Mouse (Mus musculus): ENCODE data around the gene Szrd1. TPM values are rescaled to one million over a fixed set of nuclear protein-coding genes. Genes with fewer than 3 reads are reported as not detected.

Gene Szrd1
- total RNA-seq, 2 experiments from 2014 or later, result 29.0 to 33.3 TPM

DNA sequence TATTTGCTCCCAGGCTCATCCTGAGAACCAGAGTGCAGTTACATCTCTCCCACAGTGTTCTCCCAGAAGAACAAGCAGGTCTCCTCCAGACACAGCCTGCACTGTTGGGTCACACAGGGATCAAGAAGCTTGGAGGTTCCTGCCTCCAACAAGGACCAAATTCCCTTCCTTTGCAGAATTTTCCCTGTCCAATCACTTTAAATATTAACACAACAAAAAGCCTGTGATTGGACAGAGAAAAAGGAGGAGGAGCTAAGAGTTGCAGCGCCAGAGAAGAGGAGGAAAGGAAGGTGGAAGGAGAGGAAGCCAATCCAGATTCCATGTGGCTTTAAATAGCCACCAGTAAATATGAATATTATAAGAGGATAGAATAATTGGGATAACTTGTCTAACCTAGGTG is 16.5 kb downstream of the Szrd1 start:
- no peak for ATAC-seq (replicated peaks; ENCODE audit: low FRiP score, low TSS enrichment, poor library complexity, severe bottlenecking)

DNA sequence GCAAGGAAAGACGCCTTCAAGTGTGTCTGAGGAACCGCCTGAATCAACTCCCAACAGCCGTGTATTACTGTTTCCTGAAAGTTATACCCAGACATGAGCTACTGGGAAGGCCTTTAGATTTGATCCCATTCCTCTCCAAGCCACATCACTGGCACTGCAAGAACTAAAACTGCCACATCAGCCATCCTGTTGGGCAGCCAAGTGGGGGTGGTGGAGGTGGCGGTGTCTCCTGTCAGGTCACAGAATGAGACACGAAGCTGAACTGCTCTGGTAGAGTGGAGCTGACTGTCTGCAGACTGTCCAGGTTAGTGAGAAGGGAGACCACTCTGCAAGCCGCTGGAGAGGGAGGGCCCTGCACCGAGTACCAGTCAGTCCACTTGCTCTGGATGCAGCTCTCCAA is 16.9 kb downstream of the Szrd1 start:
- no peak for ATAC-seq (replicated peaks; ENCODE audit: low FRiP score, low TSS enrichment, poor library complexity, severe bottlenecking)

DNA sequence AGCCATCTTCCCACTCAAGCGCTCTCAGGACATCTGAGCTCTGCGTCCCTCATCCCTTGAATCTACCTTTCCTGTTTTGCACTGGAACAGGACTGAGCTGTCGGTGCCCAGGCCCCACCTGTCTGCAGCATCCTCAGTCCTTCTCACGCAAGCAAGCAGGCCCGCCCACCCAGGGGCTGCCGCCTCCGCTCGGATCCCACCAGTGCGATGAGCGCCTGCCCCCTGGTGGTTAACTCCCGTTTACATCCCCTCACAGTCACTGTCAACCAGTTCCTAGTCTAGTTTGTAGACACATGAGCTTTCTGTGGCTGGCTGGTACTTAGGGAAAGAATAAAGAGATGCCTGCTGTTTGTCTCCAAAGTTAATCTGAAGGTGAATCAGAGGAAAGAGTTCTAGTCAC is 18.9 kb downstream of the Szrd1 start:
- ATAC-seq (replicated peaks; ENCODE audit: low FRiP score, low TSS enrichment, poor library complexity, severe bottlenecking), result peak; percentile 54; the same call in 1 of the 2 replicates

DNA sequence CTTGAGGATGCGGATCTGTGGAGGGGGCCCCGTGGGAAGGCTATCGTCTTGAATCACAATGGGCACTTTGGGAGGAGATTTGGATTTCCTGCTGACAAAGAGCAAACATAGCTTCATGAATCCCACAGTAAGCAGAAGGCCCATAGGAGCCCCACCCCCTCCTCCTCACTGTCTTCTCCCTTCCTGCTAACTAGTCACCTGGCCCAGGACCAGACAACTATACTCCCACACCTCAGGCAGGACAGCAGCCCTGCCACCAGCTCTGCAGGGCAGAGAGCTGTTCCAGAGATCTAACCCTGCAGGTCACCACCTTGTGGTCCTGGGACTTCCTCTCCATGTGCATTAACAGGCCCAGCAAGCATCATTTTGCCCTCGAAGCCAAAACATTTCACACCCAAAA is 20.9 kb downstream of the Szrd1 start:
- no peak for ATAC-seq (replicated peaks; ENCODE audit: low FRiP score, low TSS enrichment, poor library complexity, severe bottlenecking)

DNA sequence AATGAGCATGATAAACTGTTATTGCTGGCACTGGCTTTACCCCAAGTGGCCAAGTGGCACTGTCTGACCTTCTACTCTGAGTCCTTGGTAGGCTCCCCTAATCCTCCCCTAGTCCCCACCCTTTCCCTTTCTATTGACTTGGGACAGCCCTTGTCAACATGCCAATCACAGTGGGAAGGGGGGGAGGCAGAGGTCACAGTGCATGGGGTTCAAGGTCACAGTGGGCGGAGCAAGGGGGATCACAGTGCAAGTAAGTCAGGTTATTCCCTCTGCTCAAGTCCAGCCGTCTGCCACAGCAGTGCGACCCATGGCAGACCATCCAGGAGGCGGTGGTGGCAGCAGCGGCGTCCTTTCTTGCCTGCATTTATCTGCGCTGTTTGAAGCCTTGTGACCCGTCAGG is 24.2 kb downstream of the Szrd1 start:
- no peak for ATAC-seq (replicated peaks; ENCODE audit: low FRiP score, low TSS enrichment, poor library complexity, severe bottlenecking)

DNA sequence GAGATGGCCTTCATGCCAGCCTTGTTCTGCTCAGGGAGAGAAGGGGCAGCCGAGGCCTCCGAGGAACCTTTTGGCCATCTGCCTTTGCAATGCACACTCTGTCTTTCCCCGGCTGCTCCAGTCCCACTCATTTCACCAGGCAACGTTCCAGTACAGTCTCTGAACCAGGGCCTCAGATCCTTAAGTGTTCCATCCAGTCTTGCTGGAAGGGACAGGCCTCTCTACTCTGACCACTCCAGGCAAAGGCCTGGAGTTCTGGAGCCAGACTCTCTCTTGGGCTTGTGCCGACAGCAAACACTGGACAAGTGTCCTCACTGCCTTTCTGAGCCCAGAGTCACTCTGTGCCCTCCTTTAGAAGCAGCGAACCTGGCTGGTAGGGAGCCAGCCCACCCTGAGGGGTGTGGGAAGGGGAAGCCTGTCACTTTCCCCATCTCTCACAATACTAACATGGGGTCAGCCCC is 25.0 kb downstream of the Szrd1 start:
- ATAC-seq (replicated peaks; ENCODE audit: low FRiP score, low TSS enrichment, poor library complexity, severe bottlenecking), result no peak

DNA sequence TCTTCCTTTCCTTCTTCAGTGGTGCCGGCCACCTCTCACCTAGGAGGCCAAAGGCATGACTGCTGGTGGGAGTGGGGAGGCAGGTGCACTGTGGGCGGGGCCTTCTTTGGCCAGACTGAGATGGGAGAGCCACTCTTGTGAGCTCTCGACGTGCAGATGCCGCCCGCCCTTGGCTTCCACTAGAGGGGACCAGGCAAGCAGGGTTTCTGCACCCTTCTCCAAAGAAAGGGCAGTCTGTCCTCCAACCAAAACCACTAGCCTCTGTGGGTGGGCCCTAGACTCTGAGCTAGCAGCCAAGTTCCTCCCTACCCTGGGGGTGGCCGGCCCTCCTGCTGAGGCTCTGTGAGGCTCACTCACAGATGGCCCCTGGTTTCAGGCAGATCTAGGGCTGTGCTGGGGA is 25.7 kb downstream of the Szrd1 start:
- no peak for ATAC-seq (replicated peaks; ENCODE audit: low FRiP score, low TSS enrichment, poor library complexity, severe bottlenecking)

DNA sequence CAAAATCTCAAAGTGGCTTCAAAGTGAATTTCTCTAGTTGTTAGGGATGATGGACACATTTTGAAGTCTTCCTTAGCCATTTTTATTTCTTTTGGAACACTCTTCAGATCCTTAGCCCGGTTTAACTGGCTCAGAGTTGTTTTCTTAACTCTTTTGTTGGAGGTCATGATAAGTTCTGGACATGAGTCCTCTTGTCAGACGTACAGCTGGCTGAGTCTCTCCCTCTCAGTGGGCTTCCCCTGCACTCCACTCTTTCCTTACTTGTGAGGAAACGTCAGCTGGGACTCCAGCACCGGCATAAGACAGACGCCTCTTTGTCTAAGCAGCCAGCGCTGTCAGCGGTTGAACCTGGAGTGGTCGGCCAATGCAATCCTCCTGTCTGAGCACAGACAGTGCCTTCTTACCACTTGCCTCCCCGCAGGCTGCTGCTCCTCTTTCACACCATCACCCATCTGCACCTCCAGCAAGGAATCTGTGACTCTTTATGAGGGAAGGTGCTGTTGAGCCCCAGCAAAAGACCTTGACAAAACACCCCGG is 31.3 kb downstream of the Szrd1 start:
- ATAC-seq (replicated peaks; ENCODE audit: low FRiP score, low TSS enrichment, poor library complexity, severe bottlenecking), result no peak

DNA sequence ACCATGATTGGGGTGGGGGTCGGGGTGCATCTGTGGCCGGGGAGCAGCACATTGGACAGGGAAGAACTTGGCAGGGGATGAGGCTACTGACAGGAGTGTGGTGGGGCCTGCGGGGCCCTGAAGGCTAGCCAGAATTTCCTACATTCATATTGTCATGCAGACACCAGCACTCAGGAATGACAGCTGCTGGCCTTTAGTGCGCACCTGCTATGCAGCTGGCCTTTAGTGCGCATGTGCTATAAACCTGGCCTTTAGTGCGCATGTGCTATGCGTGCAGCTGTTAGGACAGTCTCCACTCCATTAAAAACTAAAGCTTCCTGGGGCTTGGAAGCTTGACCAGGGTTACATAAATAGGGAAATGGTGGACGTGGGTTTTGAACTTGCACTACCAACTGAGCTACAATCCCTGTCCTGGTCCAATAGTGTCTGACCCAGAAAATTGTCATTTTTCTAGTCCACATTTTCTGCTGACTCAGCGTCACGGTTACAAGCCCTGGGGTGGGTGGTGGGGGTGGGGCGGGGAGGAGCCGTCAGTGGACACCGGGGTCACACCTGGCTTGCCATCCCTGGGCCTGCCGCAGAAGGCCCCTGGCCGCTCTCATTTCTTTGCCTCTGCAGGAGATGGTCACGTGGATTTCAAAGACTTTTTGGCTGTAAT is 32.9 kb downstream of the Szrd1 start:
- ATAC-seq (replicated peaks; ENCODE audit: low FRiP score, low TSS enrichment, poor library complexity, severe bottlenecking), result no peak

DNA sequence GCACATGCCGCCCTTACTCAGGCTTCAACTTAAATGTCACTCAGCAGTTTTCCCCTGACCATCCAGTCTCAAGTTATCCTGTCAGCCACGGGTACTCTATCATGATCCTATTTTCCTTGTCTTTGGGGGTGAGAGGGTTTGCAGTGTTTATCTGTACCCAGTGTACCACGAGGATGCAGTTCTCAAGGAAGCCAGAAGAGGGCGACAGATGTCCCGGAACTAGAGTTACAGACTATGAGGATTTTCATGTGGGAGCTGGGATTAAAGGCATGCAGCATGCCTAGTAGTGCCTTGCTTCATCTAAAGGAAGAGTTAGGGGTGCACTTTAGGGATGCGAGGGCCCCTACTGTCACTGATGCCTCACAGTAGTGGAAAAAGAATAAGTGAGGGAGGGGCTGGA is 37.7 kb downstream of the Szrd1 start:
- ATAC-seq (replicated peaks; ENCODE audit: low FRiP score, low TSS enrichment, poor library complexity, severe bottlenecking), result no peak

DNA sequence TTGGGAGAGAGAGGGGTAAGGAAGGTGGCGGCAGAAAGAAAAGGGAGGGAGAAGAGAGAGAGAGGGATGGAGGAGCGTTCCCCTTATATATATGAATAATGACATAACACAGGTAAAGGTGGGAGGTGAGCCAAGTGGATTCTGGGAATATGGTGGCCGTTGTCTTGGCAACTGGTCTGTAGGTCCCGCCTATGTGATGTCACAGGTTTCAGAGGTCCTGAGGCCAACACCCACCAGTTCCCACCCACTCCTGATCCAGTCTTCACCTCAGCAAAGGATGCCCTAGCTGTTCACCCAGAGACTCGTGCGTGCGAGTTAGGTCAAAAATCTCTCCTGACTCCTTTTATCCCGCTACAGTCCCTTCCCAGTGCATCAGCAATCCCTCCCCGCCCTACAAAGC is 38.3 kb downstream of the Szrd1 start:
- no peak for ATAC-seq (replicated peaks; ENCODE audit: low FRiP score, low TSS enrichment, poor library complexity, severe bottlenecking)

DNA sequence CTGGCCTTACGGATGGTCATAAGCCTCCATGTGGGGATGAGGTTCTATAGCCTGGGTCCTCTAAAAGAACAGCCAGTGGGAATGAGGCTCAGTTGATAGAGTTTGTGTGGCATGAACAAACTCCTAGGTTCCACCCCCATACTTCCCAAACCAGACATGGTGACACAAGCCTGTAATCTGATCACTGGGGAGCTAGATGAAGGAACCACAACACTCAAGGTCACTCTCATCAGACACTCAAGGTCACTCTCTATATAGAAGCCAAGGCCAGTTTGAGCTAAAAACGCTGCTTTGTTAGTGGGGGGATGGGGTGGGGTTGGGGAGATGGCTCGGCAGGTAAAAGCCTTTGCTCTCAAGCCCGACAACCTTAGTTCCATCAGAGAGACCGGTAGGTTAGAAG is 39.6 kb downstream of the Szrd1 start:
- ATAC-seq (replicated peaks; ENCODE audit: low FRiP score, low TSS enrichment, poor library complexity, severe bottlenecking), result no peak

DNA sequence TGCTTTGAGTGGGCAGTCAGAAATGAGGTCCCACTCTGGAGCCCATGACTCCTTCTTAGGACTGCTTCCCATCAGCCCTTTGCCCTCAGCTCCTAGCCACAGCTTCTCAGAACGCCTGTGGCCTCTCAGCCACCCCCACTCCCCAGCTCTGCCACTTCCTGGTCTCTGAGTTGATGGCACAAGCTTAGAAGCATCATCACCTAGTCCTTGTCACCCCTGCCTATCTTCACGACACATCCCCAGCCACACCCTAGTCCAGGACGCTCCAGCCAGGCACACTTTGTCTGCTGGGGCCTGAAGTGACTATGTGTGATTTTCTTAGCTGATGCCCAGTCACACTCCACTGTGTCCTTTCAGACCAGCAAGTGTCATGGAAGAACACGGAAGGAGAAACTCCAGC is 40.6 kb downstream of the Szrd1 start:
- peak; percentile 73 for ATAC-seq (replicated peaks; ENCODE audit: low FRiP score, low TSS enrichment, poor library complexity, severe bottlenecking)

DNA sequence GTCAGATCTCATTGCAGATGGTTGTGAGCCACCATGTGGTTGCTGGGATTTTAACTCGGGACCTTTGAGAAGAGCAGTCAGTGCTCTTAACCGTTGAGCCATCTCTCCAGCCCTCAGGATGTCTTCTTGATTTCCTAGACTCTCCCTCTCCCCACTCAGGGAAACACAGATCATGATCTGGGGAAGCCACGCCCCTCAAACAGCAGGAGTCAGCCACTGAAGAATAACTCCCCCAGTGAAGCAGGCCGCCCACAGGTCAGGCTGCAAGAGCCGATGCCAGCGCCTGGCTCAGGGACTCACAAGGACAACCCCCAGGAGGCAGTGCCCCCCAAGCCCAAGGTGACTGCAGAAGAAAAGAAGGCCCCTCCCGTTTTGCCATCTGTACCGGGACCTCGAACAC is 42.9 kb downstream of the Szrd1 start:
- 0 out of 2 replicates have a peak, but pooled peaks have one; percentile 44 for ATAC-seq (replicated peaks; ENCODE audit: low FRiP score, low TSS enrichment, poor library complexity, severe bottlenecking)

DNA sequence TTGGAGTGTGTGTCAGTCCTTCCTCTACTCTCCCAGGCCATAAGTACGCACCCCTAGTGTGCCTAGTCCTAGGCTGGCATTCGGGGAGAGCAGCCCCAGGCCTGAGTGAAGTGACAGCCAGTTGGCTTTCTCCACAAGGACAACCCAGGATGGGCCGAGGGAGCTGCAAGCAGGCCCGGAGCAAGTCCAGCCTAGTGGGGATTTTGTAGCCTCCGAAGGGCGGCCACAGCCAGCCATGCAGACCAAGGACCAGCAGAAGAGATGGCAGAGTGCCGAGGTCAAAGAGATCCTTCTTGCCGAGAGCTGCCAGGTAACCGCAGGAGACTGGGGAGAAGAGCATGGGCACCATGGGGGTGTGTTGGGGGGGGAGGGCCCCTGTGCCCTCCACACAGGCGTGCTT is 44.6 kb downstream of the Szrd1 start:
- ATAC-seq (replicated peaks; ENCODE audit: low FRiP score, low TSS enrichment, poor library complexity, severe bottlenecking), result no peak

DNA sequence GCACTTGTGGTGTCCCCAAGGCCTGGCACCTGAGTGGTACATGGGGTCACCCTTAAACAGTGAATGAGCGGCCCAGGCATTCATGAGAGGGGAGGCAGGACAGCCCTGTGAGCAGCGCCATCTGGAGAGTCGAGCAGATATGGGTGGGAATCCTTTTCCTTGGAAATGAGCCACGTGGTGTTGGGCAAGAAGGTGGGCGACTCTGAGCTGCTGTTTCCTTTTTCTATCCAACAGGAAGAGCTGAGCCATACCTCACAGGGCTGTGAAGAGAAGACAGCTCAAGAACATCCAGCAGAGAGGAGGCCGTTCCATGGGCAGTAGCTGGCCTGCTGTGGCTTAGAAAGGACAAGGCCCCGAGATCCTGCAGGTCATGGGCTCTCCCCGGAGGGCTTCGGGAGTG is 50.9 kb downstream of the Szrd1 start:
- no peak for ATAC-seq (replicated peaks; ENCODE audit: low FRiP score, low TSS enrichment, poor library complexity, severe bottlenecking)

DNA sequence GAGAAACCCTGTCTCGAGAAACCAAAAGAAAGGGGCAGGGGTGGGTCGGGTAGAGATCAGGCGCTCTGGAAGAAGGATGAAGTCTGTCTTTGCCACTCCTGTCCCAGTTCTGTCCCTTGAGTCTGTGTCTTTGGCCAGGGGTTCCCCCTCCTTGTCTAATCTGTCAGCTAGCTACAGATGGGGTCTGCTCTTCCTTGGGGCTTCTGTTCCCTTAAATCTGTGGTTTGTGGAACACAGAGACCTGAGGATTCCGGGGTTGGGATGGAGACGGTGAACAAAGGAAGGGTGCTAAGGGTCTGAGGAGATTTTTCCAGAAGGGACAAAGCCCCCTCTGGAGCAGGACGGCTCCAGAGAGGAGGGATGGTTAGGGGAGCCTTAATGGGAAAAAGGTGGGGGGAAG is 51.5 kb downstream of the Szrd1 start, which contains the start of gene Spata21:
Gene Spata21, plus strand, starts transcription at position 301 of the 400 bp plus-strand sequence.
- ATAC-seq (replicated peaks; ENCODE audit: low FRiP score, low TSS enrichment, poor library complexity, severe bottlenecking), result no peak

DNA sequence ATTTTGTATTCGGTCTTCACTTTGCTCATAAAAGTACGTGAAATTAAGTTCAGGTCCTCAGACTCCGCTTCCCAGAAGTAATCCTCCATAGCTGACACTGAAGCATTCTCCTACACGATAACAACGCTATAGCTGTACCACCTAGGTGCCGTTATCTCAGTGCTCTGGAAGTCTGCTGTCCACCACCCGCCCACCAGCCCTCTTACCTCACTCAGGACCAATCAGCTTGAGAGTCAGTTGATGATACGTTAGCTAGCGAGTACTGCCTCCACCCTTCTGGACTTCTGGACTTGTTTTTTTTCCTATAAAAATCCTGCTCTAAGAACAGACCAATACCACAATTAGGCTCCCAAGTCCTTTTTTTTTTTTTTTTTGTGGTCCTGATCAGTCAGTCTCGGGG is 52.7 kb downstream of the Szrd1 start:
- no peak for ATAC-seq (replicated peaks; ENCODE audit: low FRiP score, low TSS enrichment, poor library complexity, severe bottlenecking)

DNA sequence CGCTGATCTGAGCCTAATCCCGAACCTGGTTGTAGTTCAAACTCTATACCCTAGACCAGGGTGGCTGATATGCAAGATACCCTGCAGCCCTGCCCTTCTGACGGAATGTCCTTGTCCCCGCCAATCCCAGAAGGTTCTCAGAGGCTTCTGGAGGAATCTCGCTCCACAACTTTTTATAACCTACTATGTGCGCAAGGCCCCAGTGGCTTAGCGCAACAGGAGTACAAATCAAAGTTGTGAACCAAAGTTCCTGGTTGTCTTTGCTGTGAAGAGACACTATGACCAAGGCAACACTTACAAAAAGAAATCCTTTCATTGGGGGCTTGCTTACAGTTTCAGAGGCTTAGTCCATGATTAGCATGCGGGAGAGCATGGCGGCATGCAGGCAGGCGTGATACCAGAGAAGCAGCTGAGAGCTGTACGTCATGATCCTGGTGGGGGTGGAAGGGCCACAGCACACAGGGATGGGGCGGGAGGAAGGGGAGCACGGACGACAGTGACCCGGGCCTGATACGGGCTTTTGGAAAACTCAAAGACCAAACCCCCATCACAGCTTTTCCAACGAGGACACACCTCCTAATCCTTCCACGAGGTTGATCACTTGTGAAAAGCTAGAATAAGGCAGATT is 61.0 kb downstream of the Szrd1 start:
- no peak for ATAC-seq (replicated peaks; ENCODE audit: low FRiP score, low TSS enrichment, poor library complexity, severe bottlenecking)

DNA sequence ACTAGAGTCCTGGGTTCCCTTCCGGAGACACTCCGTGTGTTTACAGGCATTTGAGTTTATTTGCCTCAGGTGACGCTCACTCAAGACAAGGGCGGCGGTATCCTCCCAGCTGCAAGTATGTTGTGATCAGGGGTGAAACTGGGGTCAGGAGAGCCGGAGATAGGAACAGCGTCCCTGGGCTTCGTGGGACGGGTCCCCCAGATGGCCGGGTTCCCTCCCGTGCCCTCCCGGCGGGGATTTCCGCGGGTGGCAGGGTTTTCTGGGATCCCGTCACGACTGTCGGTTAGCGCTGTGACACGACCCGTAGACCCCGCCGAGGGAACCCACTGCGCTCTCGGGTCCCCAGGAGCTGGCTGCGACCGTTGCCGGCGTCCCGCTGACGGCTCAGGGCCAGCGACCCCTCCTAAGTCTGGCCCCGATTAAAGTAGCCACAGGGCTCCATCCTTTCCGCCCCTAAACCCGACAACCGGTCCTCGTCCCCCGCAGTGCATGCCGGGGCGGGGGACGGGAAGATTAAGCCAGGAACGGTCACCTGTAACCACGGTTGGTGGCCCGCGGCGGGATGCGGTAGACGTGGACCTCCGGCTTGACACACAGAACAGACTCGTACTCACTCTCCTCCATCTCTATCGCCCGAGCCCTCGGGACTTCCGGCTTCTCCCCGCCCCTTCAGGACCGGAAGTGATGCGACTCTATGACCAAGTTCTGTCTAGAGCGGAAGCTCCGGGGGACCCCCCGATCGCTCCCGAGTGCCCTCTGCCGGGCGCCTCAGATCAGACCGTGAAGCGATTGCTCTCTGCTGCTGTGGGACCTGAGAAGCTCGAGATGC is 61.7 kb downstream of the Szrd1 start, which contains the start of gene Necap2:
Gene Necap2, minus strand, starts transcription at position 677 of the 829 bp plus-strand sequence.
- ATAC-seq (replicated peaks; ENCODE audit: low FRiP score, low TSS enrichment, poor library complexity, severe bottlenecking), result peak; percentile 84
